Mouse (Mus musculus): ENCODE measurements around the gene Gm20388.

GRCm38 (mm10) chr8:120763267-120763666 lies 852.6 kb downstream of the Gm20388 start:
- TF ChIP-seq CTCF (IDR thresholded peaks at IDR 0.05; ENCODE audit: low read depth): no peak
- TF ChIP-seq EP300 (IDR thresholded peaks at IDR 0.05; ENCODE audit: low read depth): no peak

Measured in liver, embryonic 14.5 days (tissue).